Mouse (Mus musculus): Measurements from ENCODE around the gene 4933416C03Rik.

The 4933416C03Rik gene

DNA sequence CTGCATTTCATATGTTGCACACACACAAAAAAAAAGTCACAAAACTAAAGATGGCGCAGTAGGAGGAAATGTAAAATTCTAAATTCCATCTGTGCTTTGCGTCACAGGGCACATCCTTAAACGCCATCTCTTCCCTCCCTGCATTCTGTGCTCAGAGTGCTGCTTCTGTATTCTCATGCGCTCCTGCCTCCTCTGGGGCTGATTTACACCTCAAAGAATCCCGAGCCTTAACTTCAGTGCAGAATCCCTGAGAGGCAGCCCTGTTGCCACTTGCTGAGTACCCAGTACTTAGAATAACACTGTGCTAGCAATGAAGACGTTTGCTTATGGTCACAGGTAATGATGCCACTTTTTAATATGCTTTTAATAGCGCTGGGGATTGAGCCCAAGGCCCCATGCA lies 34.3 kb downstream of the 4933416C03Rik start:
- no peak for DNase-seq (ENCODE audit: low read depth)

DNA sequence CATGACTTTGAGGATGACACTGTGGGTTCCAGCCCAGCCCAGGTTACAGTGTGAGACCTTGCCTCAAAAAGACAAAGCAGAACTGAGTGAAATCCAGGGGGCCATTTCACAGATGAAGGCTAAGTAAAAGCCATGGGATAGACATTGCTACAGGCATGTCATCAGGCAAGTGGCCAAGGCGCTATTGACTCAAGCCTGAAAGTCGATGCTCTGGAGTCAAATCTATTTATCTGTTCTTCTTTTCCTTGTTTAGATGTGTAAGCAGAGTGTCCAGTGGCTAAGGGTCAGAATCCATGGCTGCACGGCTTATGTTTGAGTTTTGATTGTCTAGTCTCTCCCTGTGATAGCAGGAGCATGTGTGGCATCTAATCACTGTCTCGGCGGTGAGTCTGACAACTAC lies 35.1 kb downstream of the 4933416C03Rik start:
- DNase-seq (ENCODE audit: low read depth), result no peak

DNA sequence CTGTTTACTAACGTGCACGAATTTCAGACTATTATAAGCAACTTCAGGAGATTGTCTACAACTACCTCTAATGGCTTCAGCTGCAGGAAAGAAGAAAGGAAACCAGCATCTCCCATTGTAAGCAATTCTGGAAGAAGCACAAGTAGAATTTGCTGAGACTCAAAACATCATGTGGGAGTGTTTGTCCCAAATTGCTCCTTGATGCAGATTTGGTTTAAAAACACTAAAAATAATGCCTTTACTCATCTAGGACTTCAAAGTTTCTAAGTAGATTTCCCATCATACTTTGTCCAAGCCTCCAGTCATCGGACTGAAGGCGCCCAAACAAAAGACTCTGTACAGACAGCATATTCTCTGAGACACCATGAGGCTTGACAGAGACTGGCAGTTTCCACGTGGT lies 37.8 kb downstream of the 4933416C03Rik start:
- DNase-seq (ENCODE audit: low read depth), result no peak

Data from fibroblast of lung, adult 2 months (primary cell).